ENCODE assay signal across 11 mouse cellular contexts in the genomic region with DNA sequence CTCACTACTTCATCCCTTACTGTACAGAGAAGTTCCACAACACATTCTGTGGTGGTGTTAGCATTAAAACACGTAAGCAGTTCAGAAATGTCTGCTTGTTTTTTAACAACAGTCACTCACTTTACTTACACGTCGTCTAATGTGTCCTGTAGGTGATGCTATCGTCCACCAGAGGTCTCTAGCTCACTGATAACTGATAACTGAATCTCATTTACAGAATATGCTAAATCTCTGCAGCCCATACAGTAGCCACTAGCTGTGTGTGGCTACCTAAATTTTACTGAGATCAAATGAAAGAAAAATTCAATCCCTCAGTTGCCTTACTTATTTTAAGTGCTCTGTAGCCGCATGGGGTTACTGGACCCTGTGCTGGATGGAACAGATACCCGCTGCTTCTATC. TPM values are rescaled to one million over a fixed set of nuclear protein-coding genes. Genes with fewer than 3 reads are reported as not detected.
DNase-seq lines count a peak whose midpoint lies in the region; ATAC-seq and TF ChIP-seq lines count a peak whose summit lies in the region.
"Had no signal": no experiment of that assay in that cellular context is flagged by ENCODE, and none has a peak within 500 bp of the region (broad histone marks: within the 10 kb centered on the region; RNA-seq: fewer than 3 reads in every experiment).

No protein-coding gene starts in this region.

- no peak overlapping the region for H3K4me2 ChIP-seq in heart, postnatal 0 days (ENCODE audit: low read depth, low read length)
- no peak overlapping the region for H3K4me2 ChIP-seq in neural tube, embryonic 12.5 days (replicated peaks)
- H3K4me2 ChIP-seq in neural tube, embryonic 15.5 days = no peak overlapping the region
- no peak overlapping the region for H3K4me2 ChIP-seq in forebrain, embryonic 15.5 days (replicated peaks)

- 32% methylated on average over 6 of the region's 6 CpGs for WGBS in heart, postnatal 0 days
- WGBS in neural tube, embryonic 12.5 days = 32% methylated on average over 6 of the region's 6 CpGs
- 34% methylated on average over 6 of the region's 6 CpGs for WGBS in neural tube, embryonic 15.5 days
- 32% methylated on average over 6 of the region's 6 CpGs for WGBS in forebrain, embryonic 15.5 days

- no peak overlapping the region for H3K27ac ChIP-seq in heart, postnatal 0 days (ENCODE audit: low read depth)
- no peak overlapping the region for H3K27ac ChIP-seq in neural tube, embryonic 12.5 days
- no peak overlapping the region for H3K27ac ChIP-seq in neural tube, embryonic 15.5 days (replicated peaks)
- no peak overlapping the region for H3K27ac ChIP-seq in forebrain, embryonic 15.5 days (replicated peaks)

- no peak overlapping the region for H3K4me3 ChIP-seq in heart, postnatal 0 days (ENCODE audit: low read depth, low read length)
- no peak overlapping the region for H3K4me3 ChIP-seq in neural tube, embryonic 12.5 days
- no peak overlapping the region for H3K4me3 ChIP-seq in neural tube, embryonic 15.5 days (replicated peaks)
- no peak overlapping the region for H3K4me3 ChIP-seq in forebrain, embryonic 15.5 days

- DNase-seq in heart, postnatal 0 days (ENCODE audit: low spot score) = peak; percentile 35
- DNase-seq in heart, adult 18-20 months = no peak
- peak; percentile 74 for DNase-seq in retina, embryonic 14.5 days (ENCODE audit: low spot score)
- no peak for DNase-seq in right cerebral cortex, postnatal 14 days
- DNase-seq: kidney, adult 11 months had no signal

- TF ChIP-seq CTCF in heart, postnatal 0 days (IDR thresholded peaks at IDR 0.05; ENCODE audit: low read depth) = peak; percentile 48

- H3K36me3 ChIP-seq in heart, postnatal 0 days (replicated peaks; ENCODE audit: control insufficient read depth, insufficient read depth, low read length) = no peaks in the 10 kb centered on the region
- no peaks in the 10 kb centered on the region for H3K36me3 ChIP-seq in neural tube, embryonic 12.5 days
- H3K36me3 ChIP-seq in neural tube, embryonic 15.5 days = no peaks in the 10 kb centered on the region
- no peaks in the 10 kb centered on the region for H3K36me3 ChIP-seq in forebrain, embryonic 15.5 days

- H3K9ac ChIP-seq in heart, postnatal 0 days (replicated peaks; ENCODE audit: low read depth, low read length) = no peak overlapping the region
- no peak overlapping the region for H3K9ac ChIP-seq in neural tube, embryonic 12.5 days
- H3K9ac ChIP-seq in neural tube, embryonic 15.5 days (replicated peaks) = no peak overlapping the region
- H3K9ac ChIP-seq in forebrain, embryonic 15.5 days (replicated peaks) = no peak overlapping the region

- H3K9me3 ChIP-seq in heart, postnatal 0 days (replicated peaks; ENCODE audit: control insufficient read depth, low read length) = no peaks in the 10 kb centered on the region
- no peaks in the 10 kb centered on the region for H3K9me3 ChIP-seq in neural tube, embryonic 12.5 days
- no peaks in the 10 kb centered on the region for H3K9me3 ChIP-seq in neural tube, embryonic 15.5 days (replicated peaks)
- H3K9me3 ChIP-seq in forebrain, embryonic 15.5 days = no peaks in the 10 kb centered on the region

- no peak for TF ChIP-seq EP300 in heart, postnatal 0 days (IDR thresholded peaks at IDR 0.05; ENCODE audit: low read depth)

- H3K4me1 ChIP-seq in heart, postnatal 0 days (ENCODE audit: control insufficient read depth, insufficient read depth) = no peaks in the 10 kb centered on the region
- no peaks in the 10 kb centered on the region for H3K4me1 ChIP-seq in neural tube, embryonic 12.5 days
- H3K4me1 ChIP-seq in neural tube, embryonic 15.5 days = no peaks in the 10 kb centered on the region
- H3K4me1 ChIP-seq in forebrain, embryonic 15.5 days = no peaks in the 10 kb centered on the region

- H3K27me3 ChIP-seq in heart, postnatal 0 days (ENCODE audit: control insufficient read depth, insufficient read depth, low read length) = no peaks in the 10 kb centered on the region
- H3K27me3 ChIP-seq in neural tube, embryonic 12.5 days (replicated peaks) = peaks cover 10% of the 10 kb centered on the region; the same call in 1 of the 2 replicates
- H3K27me3 ChIP-seq in neural tube, embryonic 15.5 days (replicated peaks) = peaks cover 22% of the 10 kb centered on the region; the same call in 1 of the 2 replicates
- no peaks in the 10 kb centered on the region; the same call in 1 of the 2 replicates for H3K27me3 ChIP-seq in forebrain, embryonic 15.5 days

- ATAC-seq in heart, postnatal 0 days (ENCODE audit: insufficient read depth, low read depth) = no peak
- ATAC-seq in neural tube, embryonic 12.5 days (ENCODE audit: low FRiP score, low read depth) = 0 out of 2 replicates have a peak, but pooled peaks have one; percentile 25
- no peak for ATAC-seq in neural tube, embryonic 15.5 days (ENCODE audit: low FRiP score)
- peak; percentile 80 for ATAC-seq in forebrain, embryonic 15.5 days (replicated peaks)
- no peak for ATAC-seq in megakaryocyte progenitor cell, adult 5-6 weeks (replicated peaks; ENCODE audit: poor library complexity)

RNA-seq across cellular contexts. Expression of gene Nkx2-9, which starts 25.3 kb away (rescaled TPM):
- not detected in 2 replicates for total RNA-seq in heart, postnatal 0 days (2014; rRNA removed; ENCODE audit: low replicate concordance)
- polyA plus RNA-seq in heart, postnatal 0 days (2015; fragmentation: Nextera tagmentation; extraction: Ambion mirVana) = not detected in 2 replicates
- not detected for total RNA-seq in heart, adult 18-20 months (2021)
- polyA plus RNA-seq in neural tube, embryonic 12.5 days (2016; fragmentation: Nextera tagmentation; extraction: Ambion mirVana) = 0.35 and 0.37 TPM in 2 replicates
- polyA plus RNA-seq in neural tube, embryonic 15.5 days (2015; fragmentation: Nextera tagmentation; extraction: Ambion mirVana) = 0.12 and 0.14 TPM in 2 replicates
- not detected in 2 replicates for polyA plus RNA-seq in forebrain, embryonic 15.5 days (2015; fragmentation: Nextera tagmentation; extraction: Ambion mirVana)
- total RNA-seq in megakaryocyte progenitor cell, adult 5-6 weeks (2015) = not detected in 2 replicates
- total RNA-seq in megakaryocyte progenitor cell, adult 5-6 weeks (2017) = not detected in 2 replicates
- total RNA-seq: megakaryocyte, adult 5-6 weeks had no signal
- polyA plus RNA-seq: stomach, embryonic 14.5 days had no signal

RNA-seq across cellular contexts. Expression of gene Nkx2-1, which starts 51.1 kb away (rescaled TPM):
- total RNA-seq in heart, postnatal 0 days (2014; rRNA removed; ENCODE audit: low replicate concordance) = not detected in 2 replicates
- polyA plus RNA-seq in heart, postnatal 0 days (2015; fragmentation: Nextera tagmentation; extraction: Ambion mirVana) = 0.05 TPM in 2 replicates
- total RNA-seq in heart, adult 18-20 months (2021) = under 1 TPM in 1 of 2 experiments, not detected in 1; 0.26 TPM
- not detected in 2 replicates for polyA plus RNA-seq in neural tube, embryonic 12.5 days (2016; fragmentation: Nextera tagmentation; extraction: Ambion mirVana)
- not detected in 2 replicates for polyA plus RNA-seq in neural tube, embryonic 15.5 days (2015; fragmentation: Nextera tagmentation; extraction: Ambion mirVana)
- polyA plus RNA-seq in forebrain, embryonic 15.5 days (2015; fragmentation: Nextera tagmentation; extraction: Ambion mirVana) = 8.2 and 11.0 TPM in 2 replicates
- total RNA-seq in megakaryocyte progenitor cell, adult 5-6 weeks (2015) = not detected in 2 replicates
- total RNA-seq in megakaryocyte progenitor cell, adult 5-6 weeks (2017) = not detected in 2 replicates
- total RNA-seq: megakaryocyte, adult 5-6 weeks had no signal
- polyA plus RNA-seq: stomach, embryonic 14.5 days had no signal

Comparison
In these comparisons a context has a peak if more than half of its experiments do, and no peak if none do; other contexts are left out.
1. ATAC-seq: peak in neural tube, embryonic 12.5 days (single experiment) and forebrain, embryonic 15.5 days (single experiment); none in heart, postnatal 0 days (single experiment), neural tube, embryonic 15.5 days (single experiment) and megakaryocyte progenitor cell, adult 5-6 weeks (single experiment).
2. DNase-seq: peak in heart, postnatal 0 days (single experiment) and retina, embryonic 14.5 days (single experiment); none in heart, adult 18-20 months (0 of 2) and right cerebral cortex, postnatal 14 days (single experiment).